Mouse (Mus musculus) ES-E14 (cell line): ENCODE measurements at regions not wholly inside any gene's neighbourhood (a gene's known extent, or its start where the extent isn't known, plus 50 kb on each side); places are given as distances from the start of the nearest gene placed in this dataset.

Source experiments
- HCFC1 ChIP-seq: IDR thresholded peaks from 2 replicates; pipeline ENCODE4 v1.6.1; 2012; ENCODE audit warnings: low read length, inconsistent platforms, borderline replicate concordance; ENCODE audit not compliant: insufficient read depth
- ZNF384 ChIP-seq: IDR thresholded peaks from 2 replicates; pipeline ENCODE4 v1.6.1; 2012; ENCODE audit warnings: low read depth, low read length, inconsistent platforms

GRCm38 (mm10) chr3:103412247-103412646 lies 133.2 kb downstream of the Trim33 start:
- TF ChIP-seq HCFC1, result no peak
- no peak for TF ChIP-seq ZNF384
